8 mouse cellular contexts compared by ENCODE assay signal in genomic region chr5:113956510-113956909, GRCm38 (mm10). TPM values are rescaled to one million over a fixed set of nuclear protein-coding genes. Genes with fewer than 3 reads are reported as not detected.
DNase-seq lines count a peak whose midpoint lies in the region; ATAC-seq and TF ChIP-seq lines count a peak whose summit lies in the region.

No protein-coding gene starts in this region.

- no peaks in the 10 kb centered on the region for H3K4me1 ChIP-seq in forebrain, postnatal 0 days (ENCODE audit: insufficient read depth)
- H3K4me1 ChIP-seq in hindbrain, embryonic 12.5 days: peaks cover 11% of the 10 kb centered on the region

- H3K4me3 ChIP-seq in forebrain, postnatal 0 days (ENCODE audit: low read depth, low read length): no peak overlapping the region
- no peak overlapping the region for H3K4me3 ChIP-seq in hindbrain, embryonic 12.5 days

- ATAC-seq in forebrain, postnatal 0 days: peak; percentile 82
- ATAC-seq in hindbrain, embryonic 12.5 days (ENCODE audit: low FRiP score): peak; percentile 50; the same call in 1 of the 2 replicates
- peak; percentile 56 for ATAC-seq in megakaryocyte, adult 5-6 weeks (ENCODE audit: poor library complexity, severe bottlenecking)

- H3K27me3 ChIP-seq in forebrain, postnatal 0 days (ENCODE audit: insufficient read depth, low read length): no peaks in the 10 kb centered on the region
- no peaks in the 10 kb centered on the region for H3K27me3 ChIP-seq in hindbrain, embryonic 12.5 days

- no peak overlapping the region for H3K9ac ChIP-seq in forebrain, postnatal 0 days
- no peak overlapping the region for H3K9ac ChIP-seq in hindbrain, embryonic 12.5 days

- peak; percentile 94 for TF ChIP-seq CTCF in forebrain, postnatal 0 days (IDR thresholded peaks at IDR 0.05; ENCODE audit: low read depth)

- WGBS in forebrain, postnatal 0 days: 5% methylated on average over 4 of the region's 4 CpGs
- WGBS in hindbrain, embryonic 12.5 days: 5% methylated on average over 4 of the region's 4 CpGs

- H3K9me3 ChIP-seq in forebrain, postnatal 0 days (ENCODE audit: low read length): no peaks in the 10 kb centered on the region
- no peaks in the 10 kb centered on the region for H3K9me3 ChIP-seq in hindbrain, embryonic 12.5 days (replicated peaks)

- no peak overlapping the region for H3K4me2 ChIP-seq in forebrain, postnatal 0 days (ENCODE audit: low read depth)
- H3K4me2 ChIP-seq in hindbrain, embryonic 12.5 days (replicated peaks): no peak overlapping the region

- H3K36me3 ChIP-seq in forebrain, postnatal 0 days (ENCODE audit: insufficient read depth): peaks cover 35% of the 10 kb centered on the region
- peaks cover 44% of the 10 kb centered on the region for H3K36me3 ChIP-seq in hindbrain, embryonic 12.5 days

- no peak overlapping the region for H3K27ac ChIP-seq in forebrain, postnatal 0 days (ENCODE audit: low read depth, low read length)
- no peak overlapping the region for H3K27ac ChIP-seq in hindbrain, embryonic 12.5 days

- peak; percentile 90 for DNase-seq in NIH3T3 (ENCODE audit: low read depth)
- peak; percentile 80 to 81 for DNase-seq in cerebellum, adult 18-20 months
- DNase-seq in forebrain, postnatal 0 days: peak; percentile 91
- DNase-seq in layer of hippocampus, postnatal 25 days (ENCODE audit: extremely low spot score in 1 of 2, low spot score in 1 of 2): peak; percentile 82 to 96
- peak; percentile 28 to 45 for DNase-seq in right cerebral cortex, postnatal 36 days (ENCODE audit: low spot score in 2 of 2)
- DNase-seq in urinary bladder, postnatal 36 days (ENCODE audit: low spot score in 2 of 2): peak; percentile 78 to 88

RNA-seq across cellular contexts. Expression of gene Ssh1, which starts 37.2 kb away (rescaled TPM):
- total RNA-seq in forebrain, postnatal 0 days (2014; rRNA removed): 7.9 and 11.5 TPM in 2 replicates
- 8.2 and 10.4 TPM in 2 replicates for polyA plus RNA-seq in forebrain, postnatal 0 days (2015; fragmentation: Nextera tagmentation; extraction: Ambion mirVana)
- 22.4 and 27.9 TPM in 2 replicates for polyA plus RNA-seq in hindbrain, embryonic 12.5 days (2016; fragmentation: Nextera tagmentation; extraction: Ambion mirVana)
- 10 to 100 TPM; 22.9 to 27.6 TPM for total RNA-seq in layer of hippocampus, postnatal 25 days (2021)
- 10.2 and 10.4 TPM in 2 replicates for total RNA-seq in megakaryocyte, adult 5-6 weeks (2015)
- total RNA-seq in megakaryocyte, adult 5-6 weeks (2017): 4.7 and 4.9 TPM in 2 replicates

RNA-seq across cellular contexts. Expression of gene Dao, which starts 47.0 kb away (rescaled TPM):
- total RNA-seq in forebrain, postnatal 0 days (2014; rRNA removed): not detected in 2 replicates
- polyA plus RNA-seq in forebrain, postnatal 0 days (2015; fragmentation: Nextera tagmentation; extraction: Ambion mirVana): not detected in 2 replicates
- not detected in 2 replicates for polyA plus RNA-seq in hindbrain, embryonic 12.5 days (2016; fragmentation: Nextera tagmentation; extraction: Ambion mirVana)
- not detected for total RNA-seq in layer of hippocampus, postnatal 25 days (2021)
- not detected in 2 replicates for total RNA-seq in megakaryocyte, adult 5-6 weeks (2015)
- total RNA-seq in megakaryocyte, adult 5-6 weeks (2017): not detected in 2 replicates

RNA-seq across cellular contexts. Expression of gene Coro1c, which starts 48.0 kb away (rescaled TPM):
- total RNA-seq in forebrain, postnatal 0 days (2014; rRNA removed): 159 and 178 TPM in 2 replicates
- polyA plus RNA-seq in forebrain, postnatal 0 days (2015; fragmentation: Nextera tagmentation; extraction: Ambion mirVana): 148 and 167 TPM in 2 replicates
- 226 and 233 TPM in 2 replicates for polyA plus RNA-seq in hindbrain, embryonic 12.5 days (2016; fragmentation: Nextera tagmentation; extraction: Ambion mirVana)
- 10 to 100 TPM; 82.7 to 91.6 TPM for total RNA-seq in layer of hippocampus, postnatal 25 days (2021)
- 93.2 and 103 TPM in 2 replicates for total RNA-seq in megakaryocyte, adult 5-6 weeks (2015)
- total RNA-seq in megakaryocyte, adult 5-6 weeks (2017): 141 and 145 TPM in 2 replicates

Comparison
In these comparisons a context has a peak if more than half of its experiments do, and no peak if none do; other contexts are left out.
1. DNase-seq: peak in every context shown above with its lines; median percentile 91 in forebrain, postnatal 0 days; 90 in NIH3T3; 89 in layer of hippocampus, postnatal 25 days; 83 in urinary bladder, postnatal 36 days; 80 in cerebellum, adult 18-20 months; 36 in right cerebral cortex, postnatal 36 days.